Mouse (Mus musculus): ENCODE measurements at regions not wholly inside any gene's neighbourhood (a gene's known extent, or its start where the extent isn't known, plus 50 kb on each side); places are given as distances from the start of the nearest gene placed in this dataset.

DNA sequence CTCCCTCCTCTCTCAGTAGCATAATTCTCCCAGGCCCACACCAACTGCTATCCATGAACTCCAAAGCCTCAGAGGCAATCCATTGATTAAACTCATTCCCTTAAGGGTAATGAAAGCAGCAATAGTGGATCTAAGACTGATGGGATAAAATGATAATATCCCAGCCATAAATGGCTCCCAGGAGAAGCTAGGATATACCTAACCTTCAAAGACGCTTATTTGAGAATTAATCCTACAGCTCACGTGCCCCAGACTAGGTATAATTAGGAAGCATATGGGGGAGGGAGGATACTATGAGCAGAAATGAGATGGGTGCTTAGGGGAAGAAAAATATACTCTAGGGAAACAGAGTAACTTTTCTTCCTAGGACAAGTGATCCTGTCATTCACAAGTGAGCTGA, 52.8 kb upstream of the Rnf32 start:
- no peak for DNase-seq

DNA sequence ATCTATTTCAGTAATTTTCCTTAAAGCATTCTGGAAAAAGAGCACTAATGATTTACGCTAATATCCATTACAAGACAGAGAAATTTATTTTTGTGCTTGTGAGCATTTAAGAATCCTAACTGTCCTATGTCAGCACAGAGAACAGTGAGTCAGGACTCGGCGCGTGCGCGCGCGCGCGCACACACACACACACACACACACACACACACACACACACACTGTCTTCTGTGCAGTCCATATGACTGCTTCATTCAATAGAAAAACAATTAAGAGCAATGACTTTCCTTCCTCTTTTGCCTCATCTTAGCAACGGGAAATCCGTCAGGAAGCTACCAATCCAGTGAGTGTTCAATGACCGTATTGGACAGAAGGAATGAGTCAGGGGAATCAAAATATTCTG, 53.3 kb upstream of the Rnf32 start:
- no peak for DNase-seq

DNA sequence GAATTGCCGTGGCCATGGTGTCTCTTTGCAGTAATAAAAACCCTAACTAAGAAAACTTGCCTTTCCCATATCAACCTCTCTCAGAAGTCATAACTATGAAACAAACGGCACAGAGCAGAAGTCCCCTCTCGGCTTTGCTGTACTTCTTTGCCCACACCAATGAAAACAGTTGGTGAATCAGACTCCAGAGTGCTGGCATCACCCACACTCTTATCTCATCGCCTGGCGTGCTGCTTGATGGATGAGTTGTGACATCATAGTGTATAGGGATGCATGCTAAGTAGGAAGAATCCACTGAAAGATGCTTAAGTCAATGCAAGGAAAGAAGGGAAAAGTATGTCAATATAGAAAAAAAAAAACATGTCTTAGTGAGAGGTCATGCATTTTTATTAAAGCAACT, 58.3 kb upstream of the Rnf32 start:
- DNase-seq = no peak

DNA sequence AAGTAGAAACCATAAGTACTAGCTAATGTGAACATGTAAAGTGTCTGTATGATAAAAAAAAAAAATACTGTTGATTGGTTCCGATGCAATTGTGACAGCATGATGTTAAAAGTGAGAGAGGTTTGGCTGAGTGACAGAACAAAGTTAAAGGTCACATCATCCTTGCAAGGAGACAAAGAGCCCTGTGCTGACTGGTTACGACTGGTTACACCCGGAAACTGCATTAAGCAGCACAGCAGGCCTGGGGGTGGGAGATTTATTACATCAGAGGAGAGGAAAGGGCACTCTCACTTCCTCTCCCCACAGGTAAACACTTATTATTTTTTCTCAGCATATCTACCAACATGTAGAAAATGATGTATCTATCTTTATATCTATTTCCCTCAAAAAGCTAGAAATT, 63.5 kb upstream of the Rnf32 start:
- DNase-seq = peak; percentile 31 to 40

DNA sequence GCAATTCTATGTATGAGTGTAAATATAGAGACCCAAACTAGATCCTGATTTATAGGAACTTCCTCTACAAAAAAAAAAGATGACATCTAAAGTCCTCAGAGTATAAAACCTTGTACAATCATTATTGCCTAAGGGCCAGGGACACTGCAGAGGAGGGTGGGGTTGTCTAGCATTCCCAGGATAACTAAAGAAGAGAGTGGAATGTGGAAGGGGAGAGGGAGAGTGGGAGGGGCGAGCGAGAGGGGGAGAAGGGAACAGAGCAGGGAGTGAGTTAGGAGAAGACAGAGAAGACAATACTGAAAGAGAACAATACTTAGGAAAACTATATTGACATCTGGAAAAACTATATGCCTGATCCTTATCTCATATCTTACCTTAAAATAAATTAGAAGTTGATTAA, 64.0 kb upstream of the Rnf32 start:
- no peak for DNase-seq

DNA sequence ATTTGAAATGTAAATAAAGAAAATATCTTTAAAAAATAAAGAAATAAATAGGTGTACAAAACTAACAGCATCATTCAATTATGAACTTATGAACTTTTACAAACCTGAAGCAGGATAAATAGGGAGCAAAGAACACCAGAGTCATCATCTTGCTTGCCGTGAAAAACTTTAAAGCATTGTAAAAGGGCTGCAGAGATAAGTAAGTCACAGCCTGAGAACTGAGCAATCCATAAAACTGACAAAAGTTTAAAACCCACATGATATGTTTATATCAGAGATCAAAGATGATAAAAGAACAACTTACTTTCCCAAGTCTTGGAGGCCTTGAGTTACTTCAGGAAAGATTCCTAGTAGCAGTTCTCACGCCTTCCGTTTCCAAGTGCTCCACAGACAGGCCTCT, 66.1 kb upstream of the Rnf32 start:
- DNase-seq = no peak

DNA sequence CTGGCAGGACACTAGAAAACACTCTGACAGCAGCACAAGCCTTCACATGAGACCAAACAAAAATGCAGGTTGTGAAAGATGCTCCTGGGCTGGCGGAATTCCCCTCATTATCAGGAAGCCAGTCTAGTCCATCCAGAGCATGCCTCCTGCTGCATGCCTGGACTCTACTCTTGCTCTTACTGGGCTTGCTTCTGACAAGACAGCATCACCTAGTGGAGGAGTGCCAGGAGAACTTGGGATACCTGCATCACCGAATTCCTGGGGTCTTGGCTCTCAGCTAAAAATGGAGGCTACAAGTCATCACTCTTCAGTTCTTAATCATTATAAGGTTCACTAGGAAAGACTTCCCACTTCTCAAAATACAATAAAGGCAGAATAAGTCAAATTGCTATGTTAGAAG, 78.8 kb upstream of the Rnf32 start:
- no peak for DNase-seq

DNA sequence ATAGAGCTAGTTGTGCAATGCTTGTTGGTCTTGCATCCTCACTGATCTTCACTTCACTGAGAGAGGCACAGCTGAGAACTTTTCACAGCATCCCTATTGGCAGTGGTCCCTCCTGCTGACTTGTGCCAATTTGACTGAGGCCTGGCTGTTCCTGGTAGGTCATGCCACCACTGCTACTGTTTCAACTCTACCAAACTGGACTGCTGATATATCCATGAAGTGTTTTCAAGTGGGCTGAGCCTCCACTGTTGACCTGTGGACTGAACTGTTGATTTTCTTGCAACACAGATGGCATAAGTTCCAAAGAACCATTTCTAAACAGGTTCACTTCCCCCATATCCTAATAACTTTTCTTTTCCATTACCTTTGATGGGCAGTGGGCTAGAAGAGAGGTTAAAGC, 83.3 kb upstream of the Rnf32 start:
- no peak for DNase-seq

- DNase-seq = no peak
Observed at GRCm38 (mm10) chr5:29107276-29107675, 88.5 kb upstream of the Rnf32 start.

GRCm38 (mm10) chr5:29083288-29083687, 112.5 kb upstream of the Rnf32 start:
- no peak for DNase-seq

- no peak for DNase-seq
Observed at GRCm38 (mm10) chr5:29054393-29054792, 141.4 kb upstream of the Rnf32 start.

- DNase-seq = peak in 1 of 2 experiments; percentile 58
Observed at GRCm38 (mm10) chr5:29036636-29037035, 159.2 kb upstream of the Rnf32 start.

DNA sequence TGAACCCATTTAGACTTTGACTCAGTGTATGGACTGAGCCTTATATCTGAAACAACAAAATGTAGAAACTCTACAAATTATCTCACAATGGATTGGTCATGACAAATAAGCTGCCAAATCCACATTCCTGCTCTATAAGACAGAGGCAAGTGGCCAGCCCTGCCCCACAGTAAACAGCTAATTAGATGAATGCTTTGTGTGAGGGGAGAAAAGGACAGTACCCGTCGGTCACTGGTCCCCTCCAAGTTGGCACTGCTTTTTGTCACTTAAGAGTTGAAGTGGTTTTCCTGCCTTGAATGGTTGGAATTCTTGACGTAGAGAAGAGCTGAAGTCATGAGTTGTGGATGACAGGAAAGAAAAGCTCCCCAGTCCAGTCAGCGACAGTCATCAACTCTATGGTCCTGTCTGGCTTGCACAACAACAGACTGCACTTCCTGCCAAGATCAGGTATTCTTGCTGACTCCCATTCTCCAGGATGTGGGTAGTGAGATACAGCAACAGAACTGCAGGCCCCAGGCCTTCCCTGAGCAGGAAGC, 162.3 kb upstream of the Rnf32 start:
- no peak for DNase-seq

- no peak for DNase-seq
Observed at GRCm38 (mm10) chr5:29030525-29030924, 165.3 kb upstream of the Rnf32 start.

DNA sequence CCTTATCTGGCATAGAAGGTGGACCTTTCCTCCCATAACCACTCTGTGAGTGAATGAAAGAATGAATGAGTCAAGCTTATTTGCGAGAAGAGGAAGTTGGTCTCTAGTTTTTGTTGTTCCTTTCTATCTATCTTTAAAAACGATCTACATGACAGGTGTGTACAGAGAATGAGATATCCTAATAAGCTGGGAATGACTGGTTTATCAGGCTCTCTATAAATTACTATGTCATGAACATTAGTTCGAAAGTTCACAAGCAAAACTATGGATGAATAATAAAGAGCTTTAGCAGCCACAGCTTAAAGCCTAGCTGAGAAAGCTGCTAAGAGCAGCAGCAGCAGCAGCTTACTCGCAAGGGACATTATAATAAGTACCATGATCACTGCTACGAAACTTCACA, 165.8 kb upstream of the Rnf32 start:
- no peak for DNase-seq

- DNase-seq = no peak
Observed at GRCm38 (mm10) chr5:29025045-29025444, 170.7 kb upstream of the Rnf32 start.

DNA sequence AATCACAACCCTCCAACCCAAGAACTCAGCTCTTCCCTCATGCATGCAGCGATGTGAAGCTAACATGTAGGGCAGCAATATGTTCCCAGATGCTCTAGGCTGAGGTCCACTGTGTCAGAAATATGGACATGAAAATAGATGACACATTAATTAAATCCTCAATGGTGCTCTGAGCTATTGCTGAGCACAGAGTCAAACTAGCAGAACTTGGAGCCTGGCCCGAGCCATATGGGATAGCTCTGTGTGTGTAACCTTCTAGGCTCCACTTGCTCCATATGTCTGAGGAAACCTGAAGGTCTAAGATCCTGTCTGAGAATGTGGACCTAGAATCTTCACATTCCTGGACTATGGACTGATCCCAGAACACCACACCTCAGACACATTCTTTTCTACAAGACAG, 203.0 kb upstream of the Rnf32 start:
- DNase-seq = no peak

DNA sequence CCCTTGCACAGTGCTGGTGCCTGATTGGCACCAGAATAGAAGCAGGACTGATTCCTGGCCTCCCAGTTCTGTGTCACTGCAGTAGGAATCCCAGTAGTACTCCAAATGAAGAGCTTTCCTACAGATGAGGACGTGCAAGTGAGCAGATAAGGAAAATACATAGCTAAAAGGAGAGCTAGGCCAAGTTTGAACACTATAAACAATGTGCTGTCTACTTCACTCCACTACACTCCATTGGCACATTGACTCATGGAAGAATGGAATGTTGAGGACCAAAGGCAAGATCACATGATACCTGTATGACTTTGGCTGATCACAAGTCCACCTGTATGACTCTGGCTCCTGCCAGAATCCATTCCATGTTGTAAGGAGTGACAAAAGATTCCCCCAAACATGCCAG, 215.9 kb upstream of the Rnf32 start:
- no peak for DNase-seq

DNA sequence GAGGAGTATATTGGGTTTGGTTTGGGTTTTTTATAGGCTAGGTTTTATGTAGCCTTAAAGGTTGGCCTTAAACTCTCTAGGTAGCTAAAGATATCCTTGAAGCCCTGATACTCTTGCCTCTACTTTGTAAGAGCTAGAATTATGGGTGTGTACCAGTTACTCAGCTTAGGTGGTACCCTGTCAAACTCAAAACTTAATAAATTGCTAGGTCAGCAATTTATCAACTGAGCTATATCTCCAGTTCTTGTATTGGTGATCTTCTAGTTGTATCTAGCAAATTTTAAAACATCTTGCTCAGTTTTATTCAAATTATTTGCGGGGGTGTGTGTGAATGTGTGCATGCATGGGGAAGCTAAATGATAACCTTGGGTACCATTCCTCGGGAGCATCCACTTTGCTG, 225.4 kb upstream of the Rnf32 start:
- DNase-seq = no peak

DNA sequence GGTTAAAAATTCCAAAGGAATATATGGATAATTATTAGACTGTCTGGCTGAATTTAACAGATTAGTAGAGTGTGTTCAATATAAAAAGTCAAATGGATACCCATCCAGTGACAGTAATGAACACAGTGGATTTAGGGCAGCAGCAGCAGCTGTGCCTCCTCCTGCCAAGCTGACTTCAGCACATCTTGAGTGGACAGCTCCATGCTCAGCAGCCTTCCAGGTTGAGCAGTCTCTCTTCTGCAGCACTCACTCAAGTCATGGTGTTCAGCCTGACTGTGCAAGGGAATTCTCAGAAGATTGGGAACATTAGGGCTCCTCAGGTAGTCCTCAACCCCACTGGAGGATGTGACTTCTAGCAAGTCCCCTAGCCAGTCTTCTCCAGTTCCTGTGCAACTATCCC, 240.8 kb upstream of the Rnf32 start:
- peak in 1 of 2 experiments; percentile 3 for DNase-seq

- no peak for DNase-seq
Observed at GRCm38 (mm10) chr5:28947465-28947864, 248.3 kb upstream of the Rnf32 start.

DNA sequence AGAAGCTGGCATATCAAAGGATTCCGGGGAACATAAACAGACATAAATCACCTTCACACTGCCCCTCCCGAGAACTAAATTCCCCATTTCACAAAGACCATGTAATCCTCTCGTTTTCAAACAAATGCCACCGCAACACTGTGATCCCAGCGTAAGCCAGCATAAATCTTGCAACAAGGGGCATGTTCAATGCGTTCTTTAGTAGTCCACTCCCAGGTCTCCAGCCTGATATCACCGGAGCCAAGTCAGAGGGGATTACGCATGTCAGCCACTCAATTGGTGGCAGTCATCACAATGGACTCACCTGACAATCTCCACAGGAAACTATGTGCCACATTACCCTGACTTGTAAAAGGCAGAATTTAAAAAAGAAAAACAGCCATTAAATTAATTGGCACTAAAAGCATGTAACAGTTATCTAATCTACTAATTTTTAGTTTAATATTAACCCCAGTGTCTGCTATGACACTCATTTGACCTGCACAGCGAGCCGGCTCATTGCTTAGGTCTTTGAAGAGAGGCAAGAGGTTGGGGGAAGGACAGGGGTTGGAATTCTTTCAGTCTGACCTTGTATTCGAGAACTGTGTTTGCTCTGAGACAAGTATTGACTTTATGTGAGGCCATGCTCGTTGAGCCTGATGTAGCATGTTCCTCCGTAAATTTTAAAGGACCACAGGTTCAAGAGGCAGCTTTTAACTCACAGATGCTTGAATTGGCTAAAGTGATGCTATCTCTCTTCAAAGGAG, 252.0 kb upstream of the Rnf32 start:
- DNase-seq = no peak

DNA sequence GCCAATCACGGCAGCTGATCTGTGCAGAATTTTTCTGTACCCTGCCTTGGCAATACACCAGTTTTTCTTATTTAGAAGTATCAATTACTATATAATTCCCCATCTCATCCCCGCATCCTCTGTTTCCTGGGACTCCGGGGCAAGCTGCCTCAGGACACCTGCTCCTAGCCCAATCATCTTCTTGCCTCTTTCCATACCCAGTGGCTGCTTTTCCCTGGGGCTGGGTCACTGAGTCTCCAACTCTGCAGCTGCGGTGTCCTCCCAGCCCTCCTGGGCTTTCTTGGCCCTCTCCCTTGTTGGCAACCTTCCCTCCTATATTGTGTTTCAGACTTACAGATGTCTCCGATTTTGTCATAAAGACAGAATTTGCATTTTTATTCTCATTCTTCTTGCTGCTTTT, 254.8 kb upstream of the Rnf32 start:
- DNase-seq = no peak

DNA sequence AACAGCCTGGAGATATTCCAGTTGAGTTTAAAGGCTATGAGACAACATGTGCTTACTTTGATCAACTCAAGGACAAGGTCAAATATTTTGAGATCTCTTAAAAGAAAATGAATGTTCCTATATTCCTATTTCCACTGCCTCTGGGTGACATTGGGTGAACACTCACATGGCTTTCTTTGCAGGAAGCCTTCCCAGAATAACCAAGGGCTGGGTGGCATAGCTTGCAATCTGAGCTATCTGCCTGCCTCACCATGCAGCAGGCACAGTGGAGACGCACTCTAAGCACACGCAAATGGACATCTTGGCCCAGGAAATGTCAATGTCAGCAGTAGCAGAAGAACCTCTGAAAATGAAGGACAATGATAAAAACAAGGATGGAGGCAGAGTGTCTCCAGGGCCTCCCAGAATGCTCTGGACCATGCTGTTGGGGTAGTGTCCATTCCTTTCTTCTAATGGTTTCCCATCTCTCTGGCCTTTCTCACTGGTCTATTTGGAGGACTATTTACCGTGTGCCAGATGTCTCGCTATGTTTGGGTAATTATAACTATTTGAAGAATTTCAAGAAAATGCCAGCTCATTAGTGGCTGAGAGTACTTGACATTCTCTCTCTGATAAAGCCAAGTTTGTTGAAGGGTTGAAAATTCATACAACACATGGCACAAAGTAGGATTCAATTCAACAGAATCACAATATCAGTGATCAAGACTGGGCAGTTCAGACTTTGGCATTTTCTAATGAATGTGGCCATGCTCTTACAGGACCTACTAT, 276.3 kb upstream of the Rnf32 start:
- DNase-seq = no peak

All from kidney, postnatal 25 days (tissue).